Mouse (Mus musculus) thymus, adult 2 months (tissue): ENCODE results near the gene Nsun7. TPM values are rescaled to one million over a fixed set of nuclear protein-coding genes. Genes with fewer than 3 reads are reported as not detected.
"Not testable (repeated sequence)": the region's sequence is repeated elsewhere in the genome, so short reads cannot be mapped to it uniquely, and the experiment has no call there.

Source experiments
- DNase-seq: peaks from one replicate; pipeline ENCODE4 v3.0.0; 2021
- H3K27ac ChIP-seq: fragments of 200-500 bp; 2 replicates; pipeline ENCODE4 v1.5.1; 2012; ENCODE audit warnings: low read length, control low read depth; ENCODE audit not compliant: control insufficient read depth, insufficient read depth
- H3K27me3 ChIP-seq: fragments of 200-500 bp; 2 replicates; pipeline ENCODE4 v1.6.1; 2012; ENCODE audit warnings: mild to moderate bottlenecking, low read length, moderate library complexity, mixed read lengths; ENCODE audit not compliant: control insufficient read depth, insufficient read depth
- H3K36me3 ChIP-seq: fragments of 200-500 bp; 2 replicates; pipeline ENCODE4 v1.6.1; 2012; ENCODE audit warnings: mild to moderate bottlenecking, low read length, moderate library complexity; ENCODE audit not compliant: control insufficient read depth, insufficient read depth
- H3K4me1 ChIP-seq: fragments of 200-500 bp; replicated peaks from 2 replicates; pipeline ENCODE4 v1.6.1; 2012; ENCODE audit warnings: low read length; ENCODE audit not compliant: control insufficient read depth, insufficient read depth
- H3K4me3 ChIP-seq: fragments of 200-500 bp; 2 replicates; pipeline ENCODE4 v1.5.1; 2012; ENCODE audit warnings: mild to moderate bottlenecking, low read length, control low read depth, moderate library complexity; ENCODE audit not compliant: control insufficient read depth, insufficient read depth
- CTCF ChIP-seq: fragments of 200-500 bp; IDR thresholded peaks from 2 replicates; pipeline ENCODE4 v1.5.1; 2012; ENCODE audit warnings: mild to moderate bottlenecking, control low read depth, low read length, moderate library complexity, borderline replicate concordance; ENCODE audit not compliant: control insufficient read depth, poor library complexity, insufficient read depth; ENCODE audit errors: extremely low read depth
- POLR2A ChIP-seq: fragments of 200-500 bp; IDR thresholded peaks from 2 replicates; pipeline ENCODE4 v1.6.1; 2012; ENCODE audit warnings: mild to moderate bottlenecking, low read length, control low read depth, moderate library complexity; ENCODE audit not compliant: control insufficient read depth, poor library complexity, insufficient read depth; ENCODE audit errors: extremely low read depth
- WGBS: fragments of 180-500 bp; shearing (Covaris S2); methylation state at CpG from one replicate; pipeline ENCODE4 v1.1.7; 2018; 5-methylcytosine and 5-hydroxymethylcytosine counted together
- polyA plus RNA-seq: library from polyadenylated mRNA; depleted of rRNA; stranded (reverse); fragments of >200 nt; gene quantifications from 2 replicates; pipeline ENCODE4 v1.2.3, GENCODE M21; 2012

Gene Nsun7
- polyA plus RNA-seq, 1 experiment, result 0.31 TPM

- H3K4me1 ChIP-seq, result no peaks in the 10 kb centered on the region
- no peak overlapping the region for H3K27ac ChIP-seq
- 76% methylated on average over 9 of the region's 10 CpGs for WGBS
- H3K27me3 ChIP-seq, result no peaks in the 10 kb centered on the region
- H3K4me3 ChIP-seq, result no peak overlapping the region
- TF ChIP-seq POLR2A, result no peak
- TF ChIP-seq CTCF, result no peak
- no peaks in the 10 kb centered on the region for H3K36me3 ChIP-seq
- no peak for DNase-seq
Measured at GRCm38 (mm10) chr5:66245958-66246497, 13.7 kb upstream of the Nsun7 start.

DNA sequence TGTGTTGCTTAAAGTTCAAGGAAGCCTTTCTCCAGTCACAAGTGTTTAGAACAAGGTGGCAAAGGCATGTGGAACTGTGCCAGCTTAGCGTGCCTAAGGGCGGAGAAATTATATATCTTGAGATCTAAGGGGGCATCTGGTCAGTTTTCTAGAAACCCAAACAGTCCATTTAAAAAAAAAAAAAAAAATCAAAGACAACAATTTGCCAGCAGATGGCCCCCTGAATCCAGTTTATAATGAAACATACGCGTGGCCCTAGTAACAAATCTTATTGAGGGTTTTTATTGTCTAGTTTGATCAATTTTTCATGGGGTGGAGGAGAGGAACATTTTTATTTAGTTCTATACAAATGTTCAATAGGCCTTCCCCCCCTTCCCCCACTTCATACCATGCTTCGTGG, 6.5 kb upstream of the Nsun7 start:
- no peak for DNase-seq
- TF ChIP-seq POLR2A, result no peak
- TF ChIP-seq CTCF, result no peak
- Histone ChIP-seq H3K4me3 (no peak overlapping the region), H3K4me1 (no peaks in the 10 kb centered on the region), H3K36me3 (no peaks in the 10 kb centered on the region), H3K27me3 (no peaks in the 10 kb centered on the region), H3K27ac (no peak overlapping the region)
- WGBS, result 82% methylated on average over 5 of the region's 5 CpGs

DNA sequence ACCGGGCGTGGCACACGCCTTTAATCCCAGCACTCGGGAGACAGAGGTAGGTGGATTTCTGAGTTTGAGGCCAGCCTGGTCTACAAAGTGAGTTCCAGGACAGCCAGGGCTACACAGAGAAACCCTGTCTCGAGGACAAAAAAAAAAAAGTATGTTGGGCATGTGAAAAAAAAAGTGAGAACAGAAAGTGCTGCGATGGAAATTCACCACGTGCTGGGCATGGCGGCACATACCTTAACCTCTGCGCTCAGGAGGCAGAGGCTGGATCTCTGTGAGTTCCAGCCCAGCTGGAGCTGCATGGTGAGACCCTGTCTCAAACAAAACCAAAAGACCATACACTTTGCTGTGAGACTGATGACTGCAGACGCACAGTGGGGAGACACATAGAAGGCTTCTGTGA, 4.7 kb upstream of the Nsun7 start:
- TF ChIP-seq POLR2A, result no peak
- TF ChIP-seq CTCF, result no peak
- Histone ChIP-seq H3K36me3 (no peaks in the 10 kb centered on the region), H3K27me3 (peaks cover under 1% of the 10 kb centered on the region; the same call in 1 of the 2 replicates), H3K27ac (no peak overlapping the region), H3K4me1 (peaks cover 8% of the 10 kb centered on the region), H3K4me3 (no peak overlapping the region)
- WGBS, result 89% methylated on average over 10 of the region's 10 CpGs
- no peak for DNase-seq

GRCm38 (mm10) chr5:66259000-66259399, 697 bp upstream of the Nsun7 start:
- 75% methylated on average over 2 of the region's 2 CpGs for WGBS
- DNase-seq, result no peak
- Histone ChIP-seq H3K36me3 (no peaks in the 10 kb centered on the region), H3K27ac (no peak overlapping the region), H3K4me1 (peaks cover 11% of the 10 kb centered on the region), H3K27me3 (peaks cover 3% of the 10 kb centered on the region; the same call in 1 of the 2 replicates), H3K4me3 (no peak overlapping the region)
- TF ChIP-seq POLR2A (no peak), CTCF (no peak)

DNA sequence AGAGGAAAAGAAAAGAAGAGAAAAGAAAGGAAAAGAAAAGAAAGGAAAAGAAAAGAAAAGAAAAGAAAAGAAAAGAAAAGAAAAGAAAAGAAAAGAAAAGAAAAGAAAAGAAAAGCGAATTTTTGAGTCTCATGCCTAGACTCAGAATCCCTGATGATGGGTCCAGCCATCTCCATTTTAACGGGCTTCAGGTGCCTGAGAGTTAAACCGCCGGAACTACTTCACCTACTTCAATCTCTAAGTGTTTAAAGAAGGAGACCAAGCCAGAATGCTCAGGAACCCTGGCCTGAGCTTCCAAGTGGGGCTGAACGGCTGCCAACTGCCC, 304 bp upstream of the Nsun7 start:
- H3K4me3 ChIP-seq, result peak overlapping the region; percentile 46
- not testable (repeated sequence) for H3K36me3 ChIP-seq, DNase-seq, H3K27me3 ChIP-seq, H3K27ac ChIP-seq
- peaks cover 11% of the 10 kb centered on the region for H3K4me1 ChIP-seq
- WGBS, result 14% methylated on average over 5 of the region's 5 CpGs

DNA sequence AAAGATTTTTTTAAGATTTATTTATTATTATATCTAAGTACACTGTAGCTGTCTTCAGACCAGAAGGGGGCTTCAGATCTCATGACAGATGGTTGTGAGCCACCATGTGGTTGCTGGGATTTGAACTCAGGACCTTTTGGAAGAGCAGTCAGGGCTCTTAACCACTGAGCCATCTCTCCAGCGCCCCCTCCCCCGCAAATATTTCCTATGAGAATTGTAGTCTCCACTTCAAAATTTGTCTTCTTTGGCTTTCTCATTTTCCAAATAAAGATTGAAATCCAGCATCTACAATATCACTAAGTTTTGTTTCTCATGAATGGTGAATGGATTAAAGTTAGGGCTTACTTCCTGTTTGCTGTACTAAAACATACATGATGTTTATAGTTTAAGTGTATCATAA, 2.8 kb downstream of the Nsun7 start:
- DNase-seq, result no peak
- H3K4me1 ChIP-seq, result peaks cover 14% of the 10 kb centered on the region
- H3K27ac ChIP-seq, result no peak overlapping the region
- H3K27me3 ChIP-seq, result peaks cover 3% of the 10 kb centered on the region; the same call in 1 of the 2 replicates
- TF ChIP-seq POLR2A, result no peak
- TF ChIP-seq CTCF, result no peak
- 81% methylated on average over 2 of the region's 2 CpGs for WGBS
- no peak overlapping the region for H3K4me3 ChIP-seq
- no peaks in the 10 kb centered on the region for H3K36me3 ChIP-seq

DNA sequence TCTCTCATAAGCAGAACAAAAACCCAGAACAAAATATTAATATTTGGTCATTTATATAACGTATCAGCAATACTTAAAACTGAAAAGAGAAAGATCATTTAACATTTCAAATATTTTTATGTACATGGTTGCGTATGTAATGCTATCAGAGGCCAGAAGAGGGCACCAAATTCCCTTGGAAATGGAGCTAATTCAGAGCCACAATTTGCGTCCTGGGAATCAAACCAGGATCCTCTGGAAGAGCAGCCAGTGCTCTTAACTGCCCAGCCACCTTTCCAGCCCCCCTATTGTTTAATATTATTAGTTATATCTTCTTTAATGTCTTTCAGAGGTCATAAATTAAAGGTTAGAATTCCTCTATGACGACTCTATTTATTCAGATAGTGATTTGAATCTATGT, 3.7 kb downstream of the Nsun7 start:
- Histone ChIP-seq H3K36me3 (no peaks in the 10 kb centered on the region), H3K4me3 (no peak overlapping the region), H3K4me1 (peaks cover 14% of the 10 kb centered on the region), H3K27ac (no peak overlapping the region), H3K27me3 (peaks cover 3% of the 10 kb centered on the region; the same call in 1 of the 2 replicates)
- DNase-seq, result peak; percentile 21
- 34% methylated on average over 4 of the region's 4 CpGs for WGBS
- TF ChIP-seq POLR2A, result no peak
- TF ChIP-seq CTCF, result no peak
